Mouse (Mus musculus) activated CD4-positive, CD25-positive, alpha-beta regulatory T cell, adult 9 weeks (primary cell): ENCODE results near the gene Cstf1. TPM values are rescaled to one million over a fixed set of nuclear protein-coding genes. Genes with fewer than 3 reads are reported as not detected.

Source experiments
- polyA plus RNA-seq: library from polyadenylated mRNA; unstranded; fragments of 100-300 nt; shearing (Covaris generic); gene quantifications from one replicate; pipeline ENCODE4 v1.2.1, GENCODE M21; 2017

Gene Cstf1
- polyA plus RNA-seq: 38.7 TPM

DNA sequence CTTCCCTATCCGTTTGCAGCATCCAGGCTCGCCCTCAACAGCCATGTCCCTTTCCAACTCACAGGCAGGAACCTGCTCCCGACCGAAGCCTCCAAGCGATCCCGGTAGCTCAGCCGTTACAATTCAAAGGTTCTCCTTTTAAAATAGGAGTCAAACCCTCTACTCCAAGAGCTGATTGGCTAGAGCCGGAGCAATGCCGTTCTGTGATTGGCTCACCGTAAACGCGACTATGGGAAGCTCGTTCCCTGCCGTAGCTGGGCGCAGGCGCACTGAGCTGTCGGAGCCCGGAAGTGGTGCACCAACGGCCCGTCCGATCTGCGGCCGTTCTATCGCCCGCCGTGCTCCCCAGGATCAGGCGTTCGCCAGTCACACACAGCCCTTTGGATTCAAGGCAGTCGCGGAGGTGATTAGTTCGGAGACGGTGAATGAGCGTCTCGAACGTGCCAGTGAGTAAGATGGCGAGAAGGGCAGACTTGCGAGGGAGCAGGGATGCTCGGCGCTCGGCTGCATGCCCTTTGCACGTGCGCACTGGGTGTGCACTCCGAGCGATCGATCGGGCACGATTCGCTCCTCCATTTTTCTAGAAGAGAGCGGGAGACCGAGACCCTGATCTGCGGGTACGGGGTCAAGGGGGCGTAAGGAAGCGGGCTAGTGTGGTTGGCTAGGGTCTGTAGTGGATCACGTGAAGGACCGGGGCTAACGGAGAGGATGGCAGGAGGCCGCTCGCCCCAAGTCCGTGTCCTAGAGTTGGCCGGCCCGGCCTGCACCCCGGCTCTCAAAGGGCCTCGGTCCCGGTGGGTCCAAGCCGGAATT is at the start of gene Cstf1, which contains the start of gene Aurka:
Gene Cstf1 (plus strand): TSS at position 271 of the 813 bp plus-strand sequence.
Gene Aurka (minus strand): TSS at position 125 of the 813 bp plus-strand sequence.

GRCm38 (mm10) chr2:172345258-172345738 is 25.2 kb upstream of the Cstf1 start, which contains the start of gene Fam210b:
Gene Fam210b, plus strand, starts transcription at chr2:172345565.

GRCm38 (mm10) chr2:172393391-172394051 is 23.0 kb downstream of the Cstf1 start, which contains the start of gene Cass4:
Gene Cass4, plus strand, starts transcription at chr2:172393794.

Other genes starting within 250 kb of the Cstf1 start
- not detected for gene Mc3r, start 122.2 kb upstream of the Cstf1 start, polyA plus RNA-seq
- gene Fam210b, start 25.1 kb upstream of the Cstf1 start, polyA plus RNA-seq: 19.9 TPM
- 8.1 TPM for gene Aurka, start 146 bp upstream of the Cstf1 start, polyA plus RNA-seq
- gene Cass4, start 23.1 kb downstream of the Cstf1 start, polyA plus RNA-seq: 5.6 TPM
- gene Rtf2, start 69.9 kb downstream of the Cstf1 start, polyA plus RNA-seq: 154 TPM
- gene Gcnt7, start 87.9 kb downstream of the Cstf1 start, polyA plus RNA-seq: 6.1 TPM
- 0.82 TPM for gene Fam209, start 101.8 kb downstream of the Cstf1 start, polyA plus RNA-seq
- not detected for gene Tfap2c, start 178.9 kb downstream of the Cstf1 start, polyA plus RNA-seq